Mouse (Mus musculus) midbrain, embryonic 14.5 days (tissue): Measurements from ENCODE around the gene Gm49383. TPM values are rescaled to one million over a fixed set of nuclear protein-coding genes. Genes with fewer than 3 reads are reported as not detected.
"Not testable (repeated sequence)": the region's sequence is repeated elsewhere in the genome, so short reads cannot be mapped to it uniquely, and the experiment has no call there.

Experiments used
- ATAC-seq: fragments of 200-750 bp; cut with Nextera tagmentation; 2 replicates; pipeline ENCODE4 v1.8.0; 2017; ENCODE audit warnings: moderate number of reproducible peaks, moderate library complexity; ENCODE audit not compliant: low FRiP score, low TSS enrichment
- DNase-seq: peaks from one replicate; pipeline ENCODE4 v3.0.0-alpha.2; 2015
- H3K27ac ChIP-seq: fragments of 300-500 bp; sonication (generic); replicated peaks from 2 replicates; pipeline ENCODE4 v1.5.1; 2014; ENCODE audit warnings: mild to moderate bottlenecking, low read depth, low read length, moderate library complexity
- H3K27me3 ChIP-seq: fragments of 300-500 bp; sonication (generic); 2 replicates; pipeline ENCODE4 v1.6.1; 2014; ENCODE audit warnings: low read length, control low read depth, mixed read lengths; ENCODE audit not compliant: control insufficient read depth, insufficient read depth
- H3K36me3 ChIP-seq: fragments of 300-500 bp; sonication (generic); 2 replicates; pipeline ENCODE4 v1.6.1; 2014; ENCODE audit warnings: low read length, control low read depth; ENCODE audit not compliant: control insufficient read depth, insufficient read depth
- H3K4me1 ChIP-seq: fragments of 300-500 bp; sonication (generic); 2 replicates; pipeline ENCODE4 v1.6.1; 2014; ENCODE audit warnings: mild to moderate bottlenecking, antibody characterized with exemption, low read length, control low read depth; ENCODE audit not compliant: control insufficient read depth, insufficient read depth
- H3K4me2 ChIP-seq: fragments of 300-500 bp; sonication (generic); 2 replicates; pipeline ENCODE4 v1.6.1; 2014; ENCODE audit warnings: mild to moderate bottlenecking, low read length, moderate library complexity
- H3K4me3 ChIP-seq: fragments of 300-500 bp; sonication (generic); replicated peaks from 2 replicates; pipeline ENCODE4 v1.5.1; 2014; ENCODE audit warnings: low read depth, low read length
- H3K9ac ChIP-seq: fragments of 300-500 bp; sonication (generic); replicated peaks from 2 replicates; pipeline ENCODE4 v1.6.1; 2014; ENCODE audit warnings: mild to moderate bottlenecking, low read length, moderate library complexity
- H3K9me3 ChIP-seq: fragments of 300-500 bp; sonication (generic); 2 replicates; pipeline ENCODE4 v1.6.1; 2016; ENCODE audit warnings: low read length, control low read depth, mixed read lengths; ENCODE audit not compliant: control insufficient read depth
- WGBS: fragments of 180-500 bp; shearing (Covaris S2); extraction: QIAGEN DNeasy Blood & Tissue Kit; methylation state at CpG from one replicate; pipeline ENCODE4 v1.1.7; 2014; 5-methylcytosine and 5-hydroxymethylcytosine counted together
- polyA plus RNA-seq: library from polyadenylated mRNA; unstranded; fragments of >200 nt; fragmentation: Nextera tagmentation; extraction: Ambion mirVana; gene quantifications from 2 replicates; pipeline ENCODE4 v1.2.1, GENCODE M21; 2014

Gene Gm49383
- polyA plus RNA-seq, 1 experiment from 2014 or later = 15.0 TPM

- Histone ChIP-seq H3K36me3 (peaks cover 9% of the 10 kb centered on the region), H3K4me1 (no peaks in the 10 kb centered on the region), H3K4me2 (no peak overlapping the region), H3K27me3 (no peaks in the 10 kb centered on the region), H3K9me3 (no peaks in the 10 kb centered on the region), H3K4me3 (no peak overlapping the region), H3K9ac (no peak overlapping the region), H3K27ac (no peak overlapping the region)
- no peak for ATAC-seq
- WGBS = 84% methylated on average over 3 of the region's 3 CpGs
- no peak for DNase-seq
These were observed 19.4 kb downstream of the Gm49383 start for GRCm38 (mm10) chr12:69177526-69177925.

- H3K9ac ChIP-seq = no peak overlapping the region
- DNase-seq (no peak), ATAC-seq (no peak)
- H3K27me3 ChIP-seq = no peaks in the 10 kb centered on the region
- H3K36me3 ChIP-seq = no peaks in the 10 kb centered on the region
- 94% methylated on average over 3 of the region's 3 CpGs for WGBS
- H3K4me1 ChIP-seq = no peaks in the 10 kb centered on the region
- no peaks in the 10 kb centered on the region for H3K9me3 ChIP-seq
- H3K4me3 ChIP-seq = no peak overlapping the region
- H3K4me2 ChIP-seq = no peak overlapping the region
- no peak overlapping the region for H3K27ac ChIP-seq
These were observed 20.9 kb downstream of the Gm49383 start for GRCm38 (mm10) chr12:69175975-69176374.

- ATAC-seq (no peak), DNase-seq (no peak)
- Histone ChIP-seq H3K9ac (no peak overlapping the region), H3K4me2 (no peak overlapping the region), H3K4me1 (peaks cover 5% of the 10 kb centered on the region; the same call in 1 of the 2 replicates), H3K36me3 (no peaks in the 10 kb centered on the region), H3K4me3 (no peak overlapping the region), H3K27me3 (no peaks in the 10 kb centered on the region), H3K9me3 (no peaks in the 10 kb centered on the region), H3K27ac (no peak overlapping the region)
- WGBS = 97% methylated on average over 2 of the region's 2 CpGs
These were observed 25.6 kb downstream of the Gm49383 start for GRCm38 (mm10) chr12:69171307-69171706.

GRCm38 (mm10) chr12:69168461-69169106, 28.3 kb downstream of the Gm49383 start, which contains the start of gene Lrr1:
TSS of gene Lrr1 (plus strand) at chr12:69168814.
- Histone ChIP-seq H3K36me3 (no peaks in the 10 kb centered on the region), H3K4me3 (peak within 1 kb of the TSS; percentile 64), H3K27ac (peak within 1 kb of the TSS; percentile 68), H3K4me2 (peak within 1 kb of the TSS; percentile 74), H3K9me3 (no peaks in the 10 kb centered on the region), H3K27me3 (no peaks in the 10 kb centered on the region), H3K9ac (peak within 1 kb of the TSS; percentile 71), H3K4me1 (peaks cover 5% of the 10 kb centered on the region; the same call in 1 of the 2 replicates)
- under 1% methylated on average over 40 of the region's 40 CpGs for WGBS
- peak; percentile 93 for ATAC-seq
- peak; percentile 92 for DNase-seq

GRCm38 (mm10) chr12:69167656-69168460, 29.0 kb downstream of the Gm49383 start:
- Histone ChIP-seq H3K27ac (peak overlapping the region; percentile 68), H3K9ac (peak overlapping the region; percentile 71), H3K9me3 (no peaks in the 10 kb centered on the region), H3K36me3 (no peaks in the 10 kb centered on the region), H3K4me3 (peak overlapping the region; percentile 64), H3K4me2 (peak overlapping the region; percentile 74), H3K27me3 (no peaks in the 10 kb centered on the region), H3K4me1 (peaks cover 5% of the 10 kb centered on the region; the same call in 1 of the 2 replicates)
- ATAC-seq (peak; percentile 61), DNase-seq (no peak)
- WGBS = 7% methylated on average over 18 of the region's 18 CpGs

GRCm38 (mm10) chr12:69166861-69167581, 29.9 kb downstream of the Gm49383 start:
- H3K4me1 ChIP-seq, H3K9ac ChIP-seq, DNase-seq, H3K4me3 ChIP-seq, H3K4me2 ChIP-seq, H3K27me3 ChIP-seq, H3K9me3 ChIP-seq, H3K27ac ChIP-seq, ATAC-seq, H3K36me3 ChIP-seq: not testable (repeated sequence)
- WGBS = 68% methylated on average over 8 of the region's 8 CpGs

- no peaks in the 10 kb centered on the region for H3K9me3 ChIP-seq
- no peak overlapping the region for H3K9ac ChIP-seq
- DNase-seq (no peak), ATAC-seq (no peak)
- no peaks in the 10 kb centered on the region for H3K36me3 ChIP-seq
- no peak overlapping the region for H3K27ac ChIP-seq
- no peak overlapping the region for H3K4me2 ChIP-seq
- H3K27me3 ChIP-seq = no peaks in the 10 kb centered on the region
- 59% methylated on average over 3 of the region's 3 CpGs for WGBS
- H3K4me3 ChIP-seq = no peak overlapping the region
- peaks cover 5% of the 10 kb centered on the region; the same call in 1 of the 2 replicates for H3K4me1 ChIP-seq
These were observed 32.0 kb downstream of the Gm49383 start for GRCm38 (mm10) chr12:69164904-69165303.

- 80% methylated on average over 4 of the region's 4 CpGs for WGBS
- DNase-seq, H3K4me2 ChIP-seq, H3K9me3 ChIP-seq, H3K9ac ChIP-seq, H3K27me3 ChIP-seq, H3K27ac ChIP-seq, ATAC-seq, H3K4me1 ChIP-seq, H3K4me3 ChIP-seq, H3K36me3 ChIP-seq: not testable (repeated sequence)
These were observed 33.3 kb downstream of the Gm49383 start for GRCm38 (mm10) chr12:69163586-69163985.
